Mouse (Mus musculus) embryonic facial prominence, embryonic 14.5 days (tissue): ENCODE measurements around the gene Dnm3. TPM values are rescaled to one million over a fixed set of nuclear protein-coding genes. Genes with fewer than 3 reads are reported as not detected.

Experiments
- ATAC-seq: fragments of 200-750 bp; cut with Nextera tagmentation; 2 replicates; pipeline ENCODE4 v1.8.0; 2017; ENCODE audit warnings: low read depth, moderate number of reproducible peaks, moderate TSS enrichment
- DNase-seq: peaks from one replicate; pipeline ENCODE4 v3.0.0-alpha.2; 2015; ENCODE audit warnings: low spot score
- H3K27ac ChIP-seq: fragments of 300-500 bp; sonication (generic); replicated peaks from 2 replicates; pipeline ENCODE4 v1.5.1; 2014; ENCODE audit warnings: low read depth, mild to moderate bottlenecking, low read length, moderate library complexity
- H3K27me3 ChIP-seq: fragments of 300-500 bp; sonication (generic); replicated peaks from 2 replicates; pipeline ENCODE4 v1.6.1; 2014; ENCODE audit warnings: low read length; ENCODE audit not compliant: control insufficient read depth, insufficient read depth
- H3K36me3 ChIP-seq: fragments of 300-500 bp; sonication (generic); 2 replicates; pipeline ENCODE4 v1.6.1; 2014; ENCODE audit warnings: low read length, mixed read lengths; ENCODE audit not compliant: control insufficient read depth, insufficient read depth
- H3K4me1 ChIP-seq: fragments of 300-500 bp; sonication (generic); 2 replicates; pipeline ENCODE4 v1.6.1; 2014; ENCODE audit warnings: antibody characterized with exemption, low read length; ENCODE audit not compliant: control insufficient read depth, insufficient read depth
- H3K4me2 ChIP-seq: fragments of 300-500 bp; sonication (generic); 2 replicates; pipeline ENCODE4 v1.6.1; 2014; ENCODE audit warnings: low read depth, mild to moderate bottlenecking, low read length, moderate library complexity, mixed read lengths
- H3K4me3 ChIP-seq: fragments of 300-500 bp; sonication (generic); 2 replicates; pipeline ENCODE4 v1.5.1; 2014; ENCODE audit warnings: low read depth, mild to moderate bottlenecking, low read length
- H3K9ac ChIP-seq: fragments of 300-500 bp; sonication (generic); 2 replicates; pipeline ENCODE4 v1.6.1; 2014; ENCODE audit warnings: low read depth, mild to moderate bottlenecking, low read length, moderate library complexity, mixed read lengths
- H3K9me3 ChIP-seq: fragments of 300-500 bp; sonication (generic); 2 replicates; pipeline ENCODE4 v1.6.1; 2016; ENCODE audit warnings: low read length; ENCODE audit not compliant: control insufficient read depth
- WGBS: fragments of 180-500 bp; shearing (Covaris S2); extraction: QIAGEN DNeasy Blood & Tissue Kit; methylation state at CpG from one replicate; pipeline ENCODE4 v1.1.7; 2014; 5-methylcytosine and 5-hydroxymethylcytosine counted together
- polyA plus RNA-seq: library from polyadenylated mRNA; unstranded; fragments of >200 nt; fragmentation: Nextera tagmentation; extraction: Ambion mirVana; gene quantifications from 2 replicates; pipeline ENCODE4 v1.2.1, GENCODE M21; 2014

Gene Dnm3
- polyA plus RNA-seq, 1 experiment from 2014 or later: 9.1 TPM

GRCm38 (mm10) chr1:162215743-162216142 lies 262.1 kb downstream of the Dnm3 start:
- peaks cover 33% of the 10 kb centered on the region for H3K4me1 ChIP-seq
- no peaks in the 10 kb centered on the region for H3K9me3 ChIP-seq
- H3K36me3 ChIP-seq: peaks cover 4% of the 10 kb centered on the region; the same call in 1 of the 2 replicates
- H3K4me3 ChIP-seq: no peak overlapping the region
- no peak for ATAC-seq
- peak overlapping the region; percentile 100 for H3K27ac ChIP-seq
- no peaks in the 10 kb centered on the region for H3K27me3 ChIP-seq
- DNase-seq: no peak
- no peak overlapping the region; the same call in 1 of the 2 replicates for H3K4me2 ChIP-seq
- H3K9ac ChIP-seq: no peak overlapping the region
- 37% methylated on average over 5 of the region's 5 CpGs for WGBS

- no peak for ATAC-seq
- peaks cover 59% of the 10 kb centered on the region for H3K4me1 ChIP-seq
- peak overlapping the region; percentile 78 for H3K27ac ChIP-seq
These were observed 264.8 kb downstream of the Dnm3 start for GRCm38 (mm10) chr1:162213066-162213465.

DNA sequence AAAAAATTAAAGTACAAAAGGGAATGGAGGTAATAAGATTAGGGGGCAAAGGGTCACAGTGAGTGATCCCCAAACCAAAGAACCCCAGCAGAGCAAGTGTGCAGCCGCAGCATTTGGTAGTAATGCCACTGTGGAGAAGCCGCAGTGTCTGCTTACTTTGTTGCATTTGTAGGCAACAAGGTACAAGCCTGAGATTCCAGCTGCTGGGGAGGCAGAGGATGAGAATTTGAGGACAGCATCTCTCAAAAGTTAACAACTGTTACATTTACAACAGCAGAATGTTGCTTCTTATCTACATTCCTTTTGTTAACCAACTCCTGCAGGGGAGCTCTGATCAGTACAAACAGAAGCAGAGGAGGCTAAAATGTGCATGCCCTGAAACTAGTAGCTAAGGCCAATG lies 267.3 kb downstream of the Dnm3 start:
- DNase-seq: no peak
- Histone ChIP-seq H3K4me3 (no peak overlapping the region), H3K27ac (peak overlapping the region; percentile 95), H3K27me3 (no peaks in the 10 kb centered on the region), H3K36me3 (no peaks in the 10 kb centered on the region), H3K9ac (0 out of 2 replicates have a peak overlapping the region, but pooled peaks have one; percentile 26), H3K4me2 (no peak overlapping the region), H3K9me3 (no peaks in the 10 kb centered on the region), H3K4me1 (peaks cover 53% of the 10 kb centered on the region)
- no peak for ATAC-seq
- whole genome bisulfite sequencing: 39% methylated on average over 2 of the region's 2 CpGs

More at GRCm38 (mm10) chr1:162213066-162213465, 264.8 kb downstream of the Dnm3 start:
- Histone ChIP-seq H3K36me3 (no peaks in the 10 kb centered on the region), H3K9ac (no peak overlapping the region), H3K27me3 (no peaks in the 10 kb centered on the region), H3K9me3 (no peaks in the 10 kb centered on the region), H3K4me3 (no peak overlapping the region), H3K4me2 (no peak overlapping the region)
- 49% methylated on average over 8 of the region's 8 CpGs for WGBS
- DNase-seq: peak; percentile 76

- Histone ChIP-seq H3K9me3 (no peaks in the 10 kb centered on the region), H3K27ac (peak overlapping the region; percentile 95), H3K27me3 (no peaks in the 10 kb centered on the region), H3K36me3 (no peaks in the 10 kb centered on the region), H3K4me1 (peaks cover 52% of the 10 kb centered on the region), H3K4me2 (no peak overlapping the region), H3K9ac (no peak overlapping the region), H3K4me3 (no peak overlapping the region)
- WGBS: 56% methylated on average over 10 of the region's 10 CpGs
- DNase-seq (peak; percentile 43), ATAC-seq (peak; percentile 31; the same call in 1 of the 2 replicates)
These were observed 268.2 kb downstream of the Dnm3 start for GRCm38 (mm10) chr1:162209487-162210149.

- WGBS: 75% methylated on average over 9 of the region's 9 CpGs
- no peaks in the 10 kb centered on the region for H3K27me3 ChIP-seq
- H3K9ac ChIP-seq: no peak overlapping the region
- H3K4me3 ChIP-seq: no peak overlapping the region
- no peak overlapping the region for H3K4me2 ChIP-seq
- H3K36me3 ChIP-seq: no peaks in the 10 kb centered on the region
- no peaks in the 10 kb centered on the region for H3K9me3 ChIP-seq
- ATAC-seq (no peak), DNase-seq (no peak)
- H3K4me1 ChIP-seq: peaks cover 52% of the 10 kb centered on the region
- peak overlapping the region; percentile 95 for H3K27ac ChIP-seq
These were observed 268.8 kb downstream of the Dnm3 start for GRCm38 (mm10) chr1:162209010-162209409.

GRCm38 (mm10) chr1:162207708-162208043 lies 270.2 kb downstream of the Dnm3 start:
- DNase-seq: no peak
- Histone ChIP-seq H3K4me3 (no peak overlapping the region), H3K9me3 (no peaks in the 10 kb centered on the region), H3K4me1 (peaks cover 44% of the 10 kb centered on the region), H3K27me3 (no peaks in the 10 kb centered on the region), H3K9ac (peak overlapping the region; percentile 55), H3K4me2 (peak overlapping the region; percentile 49), H3K36me3 (no peaks in the 10 kb centered on the region), H3K27ac (peak overlapping the region; percentile 95)
- WGBS: 17% methylated on average over 7 of the region's 7 CpGs
- ATAC-seq: no peak

DNA sequence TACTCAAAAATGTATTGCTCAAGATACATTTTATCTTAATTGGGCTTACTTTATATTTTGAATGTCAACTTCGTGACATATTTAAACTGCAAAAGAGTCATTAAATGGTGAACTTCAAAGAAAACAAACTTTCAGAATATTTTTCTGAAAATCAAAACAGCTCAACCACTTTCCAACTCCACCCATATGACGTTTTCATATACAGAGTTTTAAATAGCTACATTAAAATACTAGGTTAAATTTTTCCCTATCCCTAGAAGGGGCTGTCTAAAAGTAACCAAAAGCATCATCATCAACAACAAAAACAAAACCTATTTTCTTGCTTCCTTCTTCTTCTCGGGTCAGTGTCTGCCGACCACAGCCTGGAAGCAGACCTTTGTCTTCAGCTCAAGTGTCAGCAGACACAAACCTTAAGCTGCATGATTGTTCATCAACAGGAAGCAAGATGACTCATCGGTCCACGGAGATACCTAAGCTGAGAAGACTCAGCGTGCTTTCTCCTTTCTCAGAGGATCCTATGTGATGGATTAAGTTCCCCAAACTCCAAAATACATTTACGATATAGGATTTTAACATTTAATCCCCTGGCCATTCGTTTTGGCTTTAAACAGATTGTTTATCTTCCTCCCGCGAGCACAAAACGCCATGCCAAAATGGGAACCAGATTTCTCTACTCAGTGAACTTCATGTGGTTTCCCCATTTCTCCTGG lies 270.7 kb downstream of the Dnm3 start:
- Histone ChIP-seq H3K27ac (peak overlapping the region; percentile 95), H3K36me3 (no peaks in the 10 kb centered on the region), H3K27me3 (no peaks in the 10 kb centered on the region), H3K4me1 (peaks cover 39% of the 10 kb centered on the region), H3K4me3 (peak overlapping the region; percentile 18; the same call in 1 of the 2 replicates), H3K9me3 (no peaks in the 10 kb centered on the region), H3K9ac (peak overlapping the region; percentile 55), H3K4me2 (peak overlapping the region; percentile 49)
- 20% methylated on average over 12 of the region's 12 CpGs for WGBS
- DNase-seq (peak; percentile 92), ATAC-seq (peak; percentile 48; the same call in 1 of the 2 replicates)

- DNase-seq (peak; percentile 55), ATAC-seq (peak; percentile 53; the same call in 1 of the 2 replicates)
- 0 out of 2 replicates have a peak overlapping the region, but pooled peaks have one; percentile 24 for H3K27ac ChIP-seq
- no peaks in the 10 kb centered on the region for H3K9me3 ChIP-seq
- no peak overlapping the region for H3K4me2 ChIP-seq
- H3K4me3 ChIP-seq: no peak overlapping the region
- WGBS: 52% methylated on average over 12 of the region's 12 CpGs
- H3K9ac ChIP-seq: no peak overlapping the region
- no peaks in the 10 kb centered on the region for H3K36me3 ChIP-seq
- H3K27me3 ChIP-seq: no peaks in the 10 kb centered on the region
- H3K4me1 ChIP-seq: peaks cover 13% of the 10 kb centered on the region
These were observed 275.1 kb downstream of the Dnm3 start for GRCm38 (mm10) chr1:162202465-162203348.
